Mouse (Mus musculus) spleen, adult 2 months (tissue): ENCODE results near the gene Ttc5.

ENCODE experiments used
- CTCF ChIP-seq: fragments of 200-500 bp; IDR thresholded peaks from 2 replicates; pipeline ENCODE4 v1.5.1; 2011; ENCODE audit warnings: mild to moderate bottlenecking, inconsistent platforms; ENCODE audit not compliant: insufficient read depth, insufficient read length, insufficient replicate concordance; ENCODE audit errors: extremely low read depth
- POLR2A ChIP-seq: fragments of 200-500 bp; IDR thresholded peaks from 2 replicates; pipeline ENCODE4 v1.6.1; 2011; ENCODE audit warnings: low read depth, low read length, inconsistent platforms

GRCm38 (mm10) chr14:50758416-50759085 lies 26.8 kb downstream of the Ttc5 start:
- TF ChIP-seq POLR2A: no peak
- no peak for TF ChIP-seq CTCF
